Mouse (Mus musculus) limb, embryonic 14.5 days (tissue): Measurements from ENCODE around the gene Boc. TPM values are rescaled to one million over a fixed set of nuclear protein-coding genes. Genes with fewer than 3 reads are reported as not detected.

Source experiments
- ATAC-seq: fragments of 200-750 bp; cut with Nextera tagmentation; 2 replicates; pipeline ENCODE4 v1.8.0; 2017; ENCODE audit warnings: low read depth, moderate number of reproducible peaks, moderate TSS enrichment; ENCODE audit not compliant: low FRiP score
- DNase-seq: peaks from one replicate; pipeline ENCODE4 v3.0.0-alpha.2; 2015; ENCODE audit warnings: low spot score
- H3K27ac ChIP-seq: fragments of 300-500 bp; sonication (generic); replicated peaks from 2 replicates; pipeline ENCODE4 v1.5.1; 2014; ENCODE audit warnings: low read depth, mild to moderate bottlenecking, low read length, moderate library complexity, mixed read lengths
- H3K27me3 ChIP-seq: fragments of 300-500 bp; sonication (generic); 2 replicates; pipeline ENCODE4 v1.6.1; 2014; ENCODE audit warnings: low read length, mixed read lengths; ENCODE audit not compliant: control insufficient read depth, insufficient read depth
- H3K36me3 ChIP-seq: fragments of 300-500 bp; sonication (generic); 2 replicates; pipeline ENCODE4 v1.6.1; 2014; ENCODE audit warnings: mild to moderate bottlenecking, low read length, moderate library complexity, mixed read lengths; ENCODE audit not compliant: control insufficient read depth, insufficient read depth
- H3K4me1 ChIP-seq: fragments of 300-500 bp; sonication (generic); 2 replicates; pipeline ENCODE4 v1.6.1; 2014; ENCODE audit warnings: antibody characterized with exemption, low read length, mixed read lengths; ENCODE audit not compliant: control insufficient read depth, insufficient read depth
- H3K4me2 ChIP-seq: fragments of 300-500 bp; sonication (generic); replicated peaks from 2 replicates; pipeline ENCODE4 v1.6.1; 2014; ENCODE audit warnings: low read depth, mild to moderate bottlenecking, low read length, moderate library complexity; ENCODE audit not compliant: severe bottlenecking
- H3K4me3 ChIP-seq: fragments of 300-500 bp; sonication (generic); replicated peaks from 2 replicates; pipeline ENCODE4 v1.5.1; 2014; ENCODE audit warnings: low read length
- H3K9ac ChIP-seq: fragments of 300-500 bp; sonication (generic); 2 replicates; pipeline ENCODE4 v1.6.1; 2014; ENCODE audit warnings: mild to moderate bottlenecking, low read depth, low read length, moderate library complexity; ENCODE audit not compliant: severe bottlenecking
- H3K9me3 ChIP-seq: fragments of 300-500 bp; sonication (generic); 2 replicates; pipeline ENCODE4 v1.6.1; 2016; ENCODE audit warnings: low read length; ENCODE audit not compliant: control insufficient read depth
- POLR2A ChIP-seq: fragments of 200-500 bp; IDR thresholded peaks from 2 replicates; pipeline ENCODE4 v1.8.0; 2012; ENCODE audit warnings: inconsistent platforms, mild to moderate bottlenecking, moderate library complexity, borderline replicate concordance; ENCODE audit not compliant: insufficient read depth, insufficient read length; ENCODE audit errors: extremely low read depth
- WGBS: fragments of 180-500 bp; shearing (Covaris S2); extraction: QIAGEN DNeasy Blood & Tissue Kit; methylation state at CpG from one replicate; pipeline ENCODE4 v1.1.7; 2014; 5-methylcytosine and 5-hydroxymethylcytosine counted together
- polyA plus RNA-seq, 2 experiments: library from polyadenylated mRNA; depleted of rRNA in 1 of 2; stranded (reverse) in 1 of 2; unstranded in 1 of 2; fragments of >200 nt; fragmentation: Nextera tagmentation in 1 of 2; extraction: Ambion mirVana in 1 of 2; gene quantifications; 2 replicates each; pipeline versions ENCODE4 v1.2.1 to v1.2.3; 2012 to 2014

Boc gene
- polyA plus RNA-seq, 2 experiments = 59.8 to 91.4 TPM

DNA sequence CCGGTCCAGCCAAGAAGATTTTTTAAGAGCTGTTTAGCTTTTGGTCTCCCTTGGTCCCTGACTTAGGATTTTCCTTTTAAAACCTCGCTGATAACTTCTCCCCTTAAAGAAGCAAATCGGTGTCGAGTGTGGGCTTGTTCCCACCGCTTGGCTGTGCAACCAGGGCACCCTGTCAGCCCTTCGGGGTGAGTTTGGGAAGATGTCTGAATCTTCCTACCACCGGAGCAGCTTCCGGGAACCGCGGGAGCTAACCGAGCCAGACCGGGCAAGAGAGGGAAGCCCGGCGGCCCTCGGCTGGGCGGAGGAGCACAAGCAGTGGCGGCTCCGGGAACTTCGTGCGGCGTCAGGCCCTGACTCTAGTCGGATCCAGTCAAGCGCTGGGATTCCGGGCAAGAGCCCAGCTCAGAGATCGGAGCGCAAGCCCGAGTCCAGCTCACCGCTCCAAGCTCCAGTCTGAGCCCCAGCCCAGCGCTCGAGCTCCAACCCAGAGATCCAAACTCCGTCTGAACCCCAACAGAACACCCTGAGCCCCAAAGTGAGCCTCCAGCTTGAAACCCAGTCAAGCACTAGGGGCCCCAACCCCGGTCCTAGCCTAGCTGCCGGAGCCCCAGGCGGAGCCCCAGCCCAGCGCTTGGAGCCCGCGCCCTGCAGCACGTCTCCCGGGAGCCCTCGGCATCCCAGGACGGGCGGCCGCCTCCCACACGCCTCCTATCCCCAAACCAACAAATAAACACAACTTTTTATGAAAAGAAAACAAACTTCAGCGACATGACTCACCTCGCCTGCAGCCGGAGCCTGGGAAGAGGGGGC lies 831 bp downstream of the Boc start:
- Histone ChIP-seq H3K27me3 (no peaks in the 10 kb centered on the region), H3K4me3 (peak overlapping the region; percentile 96), H3K36me3 (peaks cover 15% of the 10 kb centered on the region; the same call in 1 of the 2 replicates), H3K4me2 (peak overlapping the region; percentile 68), H3K27ac (peak overlapping the region; percentile 98), H3K4me1 (peaks cover 39% of the 10 kb centered on the region), H3K9ac (peak overlapping the region; percentile 100), H3K9me3 (no peaks in the 10 kb centered on the region)
- TF ChIP-seq POLR2A = no peak
- under 1% methylated on average over 43 of the region's 47 CpGs for WGBS
- peak; percentile 53 for ATAC-seq
- DNase-seq = peak; percentile 70

DNA sequence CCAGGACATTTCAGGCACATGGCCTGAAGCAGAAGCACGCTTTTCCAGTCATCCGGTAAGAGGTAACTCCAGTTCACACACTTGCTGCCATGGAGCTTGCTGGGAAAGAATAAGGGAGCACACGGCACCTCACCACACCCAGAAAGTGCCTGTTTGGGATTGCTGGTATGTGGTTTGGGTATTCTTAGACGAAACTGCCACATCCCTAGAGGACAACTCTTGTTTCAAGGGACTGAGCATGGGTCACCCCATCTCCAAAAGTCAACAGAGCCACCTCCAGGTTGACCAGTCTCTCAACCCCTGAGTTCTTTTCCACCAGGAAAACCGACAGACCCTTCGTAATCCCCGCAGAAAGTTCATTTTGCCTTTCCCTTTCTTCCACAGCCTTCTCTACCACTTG lies 1.6 kb downstream of the Boc start:
- DNase-seq (no peak), ATAC-seq (no peak)
- 9% methylated on average over 7 of the region's 7 CpGs for WGBS
- Histone ChIP-seq H3K9ac (peak overlapping the region; percentile 100), H3K4me1 (peaks cover 47% of the 10 kb centered on the region), H3K27ac (peak overlapping the region; percentile 98), H3K4me2 (peak overlapping the region; percentile 68), H3K27me3 (no peaks in the 10 kb centered on the region), H3K9me3 (no peaks in the 10 kb centered on the region), H3K36me3 (peaks cover 19% of the 10 kb centered on the region), H3K4me3 (peak overlapping the region; percentile 96)
- TF ChIP-seq POLR2A = no peak

DNA sequence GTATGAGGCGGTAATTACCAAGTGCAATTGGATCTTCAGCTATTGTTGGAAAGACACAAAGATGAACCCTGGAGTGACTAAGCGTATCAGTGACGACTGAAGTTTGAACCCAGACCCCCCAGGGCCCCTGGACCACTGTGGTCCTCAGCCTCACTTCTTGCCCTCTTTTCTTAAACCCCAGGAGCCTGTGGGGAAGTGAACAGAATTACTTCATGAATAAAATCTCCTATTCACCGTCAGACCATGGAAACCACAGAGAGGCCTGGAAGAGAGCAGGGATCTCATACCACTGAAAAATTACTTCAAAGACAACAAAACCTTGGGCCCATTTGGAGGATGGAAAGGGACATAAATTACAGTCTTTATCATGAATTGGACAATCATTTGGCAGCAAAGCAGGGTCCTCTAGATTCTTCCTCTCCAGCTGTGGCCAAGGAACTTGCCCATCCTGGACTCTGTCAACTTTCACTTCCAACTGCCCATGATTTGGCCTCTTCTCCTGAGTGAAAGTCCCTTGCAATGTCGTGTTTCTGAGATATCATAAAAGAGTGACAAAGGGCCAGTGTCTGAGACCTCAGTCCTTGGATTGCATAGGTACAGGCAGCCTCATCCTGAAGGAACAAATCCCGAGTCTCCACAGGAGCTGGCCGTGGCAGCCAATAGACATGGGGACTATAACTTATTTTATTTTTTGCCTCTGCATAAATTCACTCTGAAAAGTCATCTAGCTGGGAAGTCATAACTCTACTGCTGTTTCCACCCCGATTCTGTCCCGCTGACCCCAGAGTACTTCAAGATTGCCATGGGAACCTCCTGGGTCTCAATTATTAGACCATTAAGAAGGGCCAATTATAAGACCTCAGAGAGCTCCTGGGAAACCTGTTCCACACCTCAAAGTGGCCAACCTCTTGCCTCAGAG lies 2.6 kb downstream of the Boc start:
- no peak for TF ChIP-seq POLR2A
- ATAC-seq (no peak), DNase-seq (no peak)
- H3K4me1 ChIP-seq = peaks cover 57% of the 10 kb centered on the region
- peak overlapping the region; percentile 100 for H3K9ac ChIP-seq
- no peaks in the 10 kb centered on the region for H3K9me3 ChIP-seq
- 39% methylated on average over 9 of the region's 9 CpGs for WGBS
- H3K27ac ChIP-seq = peak overlapping the region; percentile 98
- peaks cover 26% of the 10 kb centered on the region for H3K36me3 ChIP-seq
- H3K27me3 ChIP-seq = no peaks in the 10 kb centered on the region
- H3K4me2 ChIP-seq = peak overlapping the region; percentile 68
- H3K4me3 ChIP-seq = peak overlapping the region; percentile 96

GRCm38 (mm10) chr16:44553861-44554260 lies 4.8 kb downstream of the Boc start:
- Histone ChIP-seq H3K4me1 (peaks cover 63% of the 10 kb centered on the region), H3K4me3 (peak overlapping the region; percentile 17), H3K9me3 (no peaks in the 10 kb centered on the region), H3K4me2 (peak overlapping the region; percentile 44), H3K27me3 (no peaks in the 10 kb centered on the region), H3K9ac (peak overlapping the region; percentile 40; the same call in 1 of the 2 replicates), H3K36me3 (peaks cover 38% of the 10 kb centered on the region), H3K27ac (no peak overlapping the region)
- ATAC-seq = no peak
- DNase-seq = no peak
- WGBS = 62% methylated on average over 8 of the region's 8 CpGs
- no peak for TF ChIP-seq POLR2A

- peaks cover 66% of the 10 kb centered on the region for H3K4me1 ChIP-seq
- no peak overlapping the region; the same call in 1 of the 2 replicates for H3K9ac ChIP-seq
- ATAC-seq (no peak), DNase-seq (no peak)
- 64% methylated on average over 5 of the region's 5 CpGs for WGBS
- no peak overlapping the region for H3K4me3 ChIP-seq
- no peak for TF ChIP-seq POLR2A
- H3K27ac ChIP-seq = no peak overlapping the region; the same call in 1 of the 2 replicates
- no peaks in the 10 kb centered on the region for H3K27me3 ChIP-seq
- H3K9me3 ChIP-seq = no peaks in the 10 kb centered on the region
- H3K36me3 ChIP-seq = peaks cover 44% of the 10 kb centered on the region
- H3K4me2 ChIP-seq = peak overlapping the region; percentile 44
Measured at GRCm38 (mm10) chr16:44552726-44553125, 6.0 kb downstream of the Boc start.
